Mouse (Mus musculus): ENCODE measurements around the gene Helz.

The Helz gene

DNA sequence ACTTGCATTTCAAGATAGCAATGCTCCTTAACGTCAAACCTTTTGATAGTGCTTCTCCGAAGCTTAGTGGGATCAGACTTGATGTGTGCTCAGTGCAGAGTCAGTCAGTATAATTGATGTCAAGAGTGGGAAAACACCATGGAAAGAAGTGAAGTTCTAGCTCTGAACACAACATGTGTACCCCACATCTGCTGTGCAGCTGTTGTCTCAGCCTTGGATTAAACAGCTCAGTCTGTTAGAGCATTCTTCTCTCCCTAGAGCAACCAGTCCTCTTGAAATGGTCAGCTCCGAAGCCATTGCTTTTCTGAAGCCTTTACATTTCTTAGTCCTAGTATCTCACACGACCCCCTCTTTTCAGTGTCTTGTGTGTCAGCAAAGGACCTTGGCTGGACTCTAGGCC, 121.2 kb downstream of the Helz start:
- DNase-seq (ENCODE audit: extremely low spot score, low spot score): no peak

- no peak for DNase-seq (ENCODE audit: extremely low spot score, low spot score)
Observed at GRCm38 (mm10) chr11:107674006-107674405, 126.3 kb downstream of the Helz start.

DNA sequence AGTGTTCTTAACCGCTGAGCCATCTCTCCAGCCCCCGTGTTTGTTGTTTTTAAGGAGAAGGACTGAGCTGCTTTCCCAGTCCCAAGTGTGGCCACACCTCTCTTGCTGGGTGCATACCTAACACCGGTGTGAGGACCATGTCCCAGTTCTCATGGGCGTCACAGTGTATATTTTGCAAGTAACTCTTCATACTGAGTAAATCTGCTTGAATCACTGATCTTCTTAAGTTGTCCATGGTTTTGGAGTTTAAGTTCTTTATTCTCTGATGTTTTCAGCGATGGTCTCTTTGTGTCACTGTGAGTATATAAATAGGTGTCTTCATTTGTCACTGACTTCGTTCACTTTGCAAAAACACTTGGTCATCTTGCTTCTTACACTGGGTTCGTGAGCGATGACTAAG, 126.9 kb downstream of the Helz start:
- DNase-seq (ENCODE audit: extremely low spot score, low spot score): no peak

- DNase-seq (ENCODE audit: extremely low spot score, low spot score): no peak
Observed at GRCm38 (mm10) chr11:107675246-107675645, 127.5 kb downstream of the Helz start.

DNA sequence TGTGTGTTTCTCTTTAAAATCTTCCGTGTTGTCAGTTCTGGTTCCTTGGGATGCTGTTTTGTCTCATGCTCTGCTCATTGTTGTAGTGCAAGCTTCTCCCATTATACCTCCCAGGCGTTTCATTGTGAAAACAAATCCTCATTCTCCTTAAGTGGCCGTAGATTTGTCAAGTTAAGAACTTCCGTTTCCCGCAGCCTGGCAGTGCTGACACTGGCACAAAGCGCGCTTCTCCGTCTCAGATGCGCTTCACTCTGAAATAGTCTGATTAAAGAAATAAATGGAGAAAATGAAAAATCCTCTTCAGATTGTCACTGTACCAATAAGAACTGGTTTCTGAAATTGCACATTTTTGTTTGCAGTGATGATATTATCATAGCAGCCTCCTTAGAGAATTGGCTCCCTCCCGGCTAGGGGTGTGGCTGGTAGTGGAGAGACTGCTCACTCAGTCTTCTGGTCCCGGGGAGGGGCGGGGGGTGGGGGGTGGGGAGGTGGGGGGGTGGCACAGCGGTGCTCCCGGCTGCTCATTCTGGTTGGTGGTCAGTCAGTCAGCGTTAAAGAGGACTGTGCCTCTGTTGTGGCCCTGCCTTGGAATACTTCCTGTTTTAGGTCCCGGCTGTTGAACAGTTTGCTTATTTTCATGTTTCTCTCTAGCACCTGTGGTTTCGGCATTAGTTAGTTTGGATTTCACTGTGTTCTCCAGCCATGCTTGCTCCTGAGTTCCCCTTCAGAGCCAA, 128.6 kb downstream of the Helz start:
- DNase-seq (ENCODE audit: extremely low spot score, low spot score): no peak

DNA sequence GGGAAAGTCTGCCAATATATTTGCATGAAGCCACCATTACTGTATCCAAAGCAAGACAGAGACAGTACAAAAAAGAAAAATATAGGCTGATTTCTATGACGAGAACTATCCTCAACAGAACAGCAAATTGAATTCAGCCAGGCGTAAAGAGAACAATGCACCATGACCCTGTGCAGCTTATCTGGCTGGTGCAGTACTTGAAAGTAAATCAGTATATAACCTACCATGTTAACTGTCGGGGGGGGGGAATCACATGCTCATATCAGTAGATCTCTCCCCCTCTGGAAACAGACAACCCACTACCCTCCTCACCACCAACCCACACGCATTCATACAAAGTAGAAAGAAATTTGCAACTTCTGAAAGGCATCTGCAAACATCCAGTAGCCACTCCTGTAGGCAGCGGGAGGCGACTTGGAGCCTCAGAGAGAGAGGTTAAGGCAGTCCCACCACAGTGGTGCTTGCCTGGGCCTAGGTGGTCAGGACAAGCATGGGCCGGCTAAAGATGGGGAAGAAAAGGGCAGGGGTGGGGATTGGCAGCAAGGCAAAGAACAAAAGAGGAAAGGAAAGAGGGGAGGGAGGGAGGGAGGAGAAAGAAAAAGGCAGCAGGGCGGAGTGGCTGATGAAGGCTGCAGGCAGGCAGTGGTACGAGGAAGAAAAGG, 135.1 kb downstream of the Helz start:
- DNase-seq (ENCODE audit: extremely low spot score, low spot score): no peak

DNA sequence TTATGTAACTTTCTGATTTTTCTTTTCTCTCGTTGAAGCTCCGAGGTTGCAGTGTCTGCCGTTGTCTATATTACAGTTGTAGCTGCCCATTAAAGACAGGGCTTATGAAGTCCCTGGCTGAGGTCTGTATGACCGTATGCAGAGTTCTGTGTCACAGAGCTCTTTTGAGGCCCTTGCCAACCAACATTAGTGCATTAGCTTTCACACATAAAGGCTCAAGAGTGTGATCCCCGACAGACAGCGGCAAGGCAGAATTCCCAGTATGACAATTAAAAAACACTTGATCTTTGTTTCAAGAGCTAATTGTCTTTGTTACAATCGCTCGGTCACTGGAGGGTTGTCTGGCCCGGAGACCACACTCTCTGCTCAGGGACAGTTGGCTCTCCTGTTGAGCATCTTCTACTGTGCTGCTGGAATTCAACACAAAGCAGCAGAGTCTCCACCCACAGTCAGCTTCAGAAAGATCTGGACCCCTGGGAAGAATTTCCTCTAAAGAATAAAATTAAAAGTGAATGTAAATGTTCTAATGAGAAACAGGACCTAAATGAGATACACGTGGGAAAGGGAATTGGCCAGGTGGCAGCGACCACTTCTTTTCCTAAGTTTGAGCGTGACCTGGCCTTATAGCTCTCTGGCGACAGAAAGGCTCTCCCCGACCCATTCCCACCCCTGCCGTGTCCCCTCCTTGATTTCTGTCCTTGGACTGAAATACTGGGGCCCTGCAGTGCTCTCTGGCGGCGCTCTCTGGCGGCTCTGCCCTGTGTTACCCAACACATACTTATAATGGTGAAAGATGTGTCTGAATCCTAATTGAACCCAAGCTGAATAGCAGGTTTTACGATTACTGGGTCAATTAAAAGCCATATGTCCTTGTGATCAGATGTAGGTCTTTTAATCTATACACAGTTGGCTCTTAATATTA, 136.1 kb downstream of the Helz start:
- no peak for DNase-seq (ENCODE audit: extremely low spot score, low spot score)

DNA sequence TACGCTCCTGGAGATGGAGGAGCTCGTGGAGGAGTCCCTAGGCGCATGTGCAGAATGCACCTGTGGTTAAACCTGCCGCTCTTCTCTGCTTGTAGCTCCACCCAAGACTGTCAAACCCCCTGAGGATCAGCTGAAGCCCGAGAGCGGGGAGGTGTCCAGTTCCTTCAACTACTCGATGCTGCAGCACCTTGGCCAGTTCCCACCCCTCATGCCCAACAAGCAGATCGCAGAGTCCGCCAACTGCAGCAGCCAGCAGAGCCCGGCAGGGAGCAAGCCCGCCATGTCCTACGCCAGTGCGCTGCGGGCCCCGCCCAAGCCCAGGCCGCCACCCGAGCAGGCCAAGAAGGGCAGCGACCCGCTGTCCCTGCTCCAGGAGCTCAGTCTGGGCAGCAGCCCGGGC, 138.6 kb downstream of the Helz start:
- DNase-seq (ENCODE audit: extremely low spot score, low spot score): no peak

DNA sequence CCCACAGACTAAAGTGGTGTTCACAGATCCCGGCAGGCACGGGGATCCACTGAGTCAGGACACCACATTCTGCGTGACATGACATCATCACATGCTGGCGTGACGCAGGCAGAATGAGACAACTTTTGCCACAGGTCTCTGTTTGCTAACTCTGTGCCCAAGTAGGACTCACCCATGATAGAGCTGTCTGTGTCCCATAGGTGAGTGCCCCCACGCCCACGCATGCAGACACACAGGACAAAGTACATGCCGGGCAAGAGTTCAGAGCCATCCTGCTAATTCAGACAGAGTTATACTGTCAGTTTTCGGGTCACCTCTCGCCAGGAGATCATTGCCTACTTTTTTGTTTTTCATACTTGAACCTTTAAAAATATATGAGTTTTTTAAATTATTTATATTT, 140.8 kb downstream of the Helz start:
- DNase-seq (ENCODE audit: extremely low spot score, low spot score): no peak

DNA sequence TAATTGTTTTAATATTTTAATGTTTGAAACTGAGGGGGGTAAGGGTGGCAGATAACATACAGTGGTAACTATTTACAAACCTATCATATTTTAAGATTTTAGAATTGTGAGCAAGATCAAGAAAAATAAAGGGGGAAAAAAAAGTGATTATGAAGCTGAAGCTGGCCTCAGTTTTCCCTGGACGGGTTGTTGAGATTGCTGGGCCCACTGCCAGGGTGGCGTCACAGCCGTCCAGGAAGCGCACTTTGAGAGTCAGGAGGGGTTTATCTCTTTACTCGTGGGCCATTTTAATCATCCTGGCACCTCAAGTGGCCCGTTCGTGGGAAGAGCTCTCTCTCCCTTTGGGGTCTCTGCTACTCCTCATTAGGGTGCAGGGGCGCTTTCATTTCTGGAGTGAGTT, 143.8 kb downstream of the Helz start:
- DNase-seq (ENCODE audit: extremely low spot score, low spot score): no peak

DNA sequence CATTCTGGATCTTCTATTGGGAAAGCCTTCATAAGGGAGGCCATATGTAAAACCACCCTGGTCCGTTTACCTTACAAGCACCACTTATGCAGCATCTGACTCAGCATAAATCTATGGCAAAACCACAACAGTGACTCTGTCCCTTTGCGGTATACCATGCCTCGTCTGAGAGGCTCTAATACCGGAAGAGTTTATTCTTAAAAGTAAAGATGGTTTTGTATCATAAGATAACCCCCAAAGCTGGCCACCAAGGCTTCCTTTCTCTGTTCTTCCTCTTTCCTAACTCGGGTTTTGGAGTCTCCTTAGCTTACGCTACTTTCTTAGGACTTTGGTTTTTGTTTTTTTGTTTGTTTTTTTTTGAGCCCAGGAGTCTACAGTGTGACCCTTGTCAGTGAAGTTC, 145.6 kb downstream of the Helz start:
- DNase-seq (ENCODE audit: extremely low spot score, low spot score): no peak

GRCm38 (mm10) chr11:107699967-107700366, 152.2 kb downstream of the Helz start:
- DNase-seq (ENCODE audit: extremely low spot score, low spot score): no peak

DNA sequence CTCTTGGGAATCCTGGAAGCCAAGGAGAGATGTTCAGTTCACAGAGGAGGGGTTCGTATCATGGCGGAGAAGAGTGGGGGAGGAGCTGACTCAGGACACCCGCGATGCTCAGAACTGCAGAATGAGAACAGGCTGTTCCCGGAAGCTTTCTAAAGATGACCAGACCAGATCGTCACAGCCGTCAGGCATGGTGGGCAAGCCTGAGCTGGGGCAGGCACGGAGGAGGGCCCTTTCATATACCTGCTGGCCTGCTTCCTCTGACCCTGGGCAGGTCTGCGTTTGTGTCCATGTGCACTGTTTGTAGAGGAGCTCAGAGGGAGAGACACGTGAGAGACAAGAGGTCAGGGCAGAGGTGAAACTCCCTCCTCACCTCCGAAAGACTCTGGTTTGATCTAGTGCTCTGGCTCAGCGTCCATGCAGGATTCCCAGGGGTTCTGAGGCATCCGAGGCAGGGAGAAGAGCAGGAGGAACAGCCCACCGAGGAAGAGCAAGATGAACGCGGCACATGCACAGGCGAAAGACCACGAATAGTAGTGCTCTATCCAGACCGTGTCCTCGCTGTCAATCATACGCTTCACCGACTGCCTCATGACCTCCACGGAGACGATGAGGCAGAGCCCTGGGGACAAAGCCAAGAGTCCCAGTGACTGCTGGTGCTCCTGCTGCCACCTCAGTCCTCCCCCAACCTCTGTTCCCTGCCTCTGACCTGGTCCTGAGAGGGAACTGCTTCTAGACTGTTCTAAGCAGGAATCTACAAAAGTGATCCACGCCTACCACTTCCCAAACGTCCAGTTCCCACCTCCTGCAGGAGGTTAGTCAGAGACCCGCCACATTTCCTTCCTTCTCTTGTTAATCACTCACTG, 155.8 kb downstream of the Helz start:
- DNase-seq (ENCODE audit: extremely low spot score, low spot score): no peak

- no peak for DNase-seq (ENCODE audit: extremely low spot score, low spot score)
Observed at GRCm38 (mm10) chr11:107705060-107705459, 157.3 kb downstream of the Helz start.

GRCm38 (mm10) chr11:107705476-107706074, 157.8 kb downstream of the Helz start:
- DNase-seq (ENCODE audit: extremely low spot score, low spot score): no peak

- no peak for DNase-seq (ENCODE audit: extremely low spot score, low spot score)
Observed at GRCm38 (mm10) chr11:107707897-107708610, 160.3 kb downstream of the Helz start.

DNA sequence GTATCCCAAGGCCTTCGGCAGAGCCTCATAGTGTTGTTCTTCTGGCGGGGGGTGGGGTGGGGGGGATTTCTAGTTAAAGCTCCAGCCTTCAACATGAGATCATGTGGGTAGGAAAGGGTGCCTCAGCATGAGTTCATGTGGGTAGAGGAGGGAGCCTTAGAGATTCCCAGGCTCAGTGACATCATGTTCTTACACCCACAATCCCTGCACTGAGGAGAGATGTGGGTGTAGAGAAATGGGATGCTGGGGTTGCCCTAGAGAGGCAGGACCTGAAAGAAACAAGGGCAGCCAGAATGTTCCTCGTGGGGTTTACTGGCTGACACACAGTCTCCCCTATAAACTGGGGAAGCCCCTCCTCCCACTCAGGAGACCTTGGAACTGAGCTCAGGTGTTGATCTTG, 162.6 kb downstream of the Helz start:
- DNase-seq (ENCODE audit: extremely low spot score, low spot score): no peak

DNA sequence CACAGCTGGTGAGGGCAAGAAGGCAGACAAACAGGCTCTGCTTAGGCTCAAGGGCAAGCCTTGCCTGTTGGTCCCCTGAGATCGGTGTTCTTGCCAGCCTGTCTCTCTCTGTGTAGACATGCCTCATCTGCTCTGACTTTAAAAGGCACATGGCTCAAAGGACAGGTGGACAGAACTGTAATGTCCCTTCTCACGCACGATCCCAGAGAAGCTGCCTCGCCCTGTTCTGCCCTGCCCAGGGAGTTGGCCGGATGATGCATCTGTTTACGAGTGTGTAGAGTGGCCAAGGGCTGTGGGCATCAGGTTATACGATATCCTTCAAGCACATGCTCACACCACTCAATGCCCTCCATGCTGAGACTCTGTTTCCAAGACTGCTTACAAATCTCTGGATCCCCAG, 166.6 kb downstream of the Helz start:
- DNase-seq (ENCODE audit: extremely low spot score, low spot score): no peak

- DNase-seq (ENCODE audit: extremely low spot score, low spot score): no peak
Observed at GRCm38 (mm10) chr11:107716332-107716938, 168.7 kb downstream of the Helz start, which contains the start of gene Cacng1. Gene Cacng1, minus strand, starts transcription at chr11:107716522.

All from neural tube, embryonic 10.5 days (tissue).